Mouse (Mus musculus) Patski (cell line): ENCODE results near the gene Cd82. TPM values are rescaled to one million over a fixed set of nuclear protein-coding genes. Genes with fewer than 3 reads are reported as not detected.

ENCODE experiments used
- ATAC-seq: fragments of 100-300 bp; one replicate; pipeline ENCODE4 v1.8.0; 2021
- CTCF ChIA-PET: fragments of 350-600 bp; sonication (Branson Sonifier 250); formaldehyde crosslinking; loops from one replicate; lab custom pipeline; 2022; ENCODE audit warnings: inconsistent platforms; lab: Charles Lee
- POLR2A ChIA-PET: fragments of 350-600 bp; sonication (Branson Sonifier 250); formaldehyde crosslinking; loops from one replicate; lab custom pipeline; 2022; ENCODE audit warnings: antibody characterized with exemption, inconsistent platforms; lab: Charles Lee
- DNase-seq: peaks from one replicate; pipeline ENCODE4 v3.0.0-alpha.2; 2011; ENCODE audit warnings: low read depth, low spot score
- H3K27me3 ChIP-seq: fragments of 371-371 bp; one replicate; pipeline ENCODE4 v1.5.1; 2021
- CTCF ChIP-seq: fragments of 100-300 bp; IDR thresholded peaks from one replicate; pipeline ENCODE4 v1.5.1; 2021
- in situ Hi-C: fragments of 300-500 bp; cut with MboI; formaldehyde crosslinking; loops from 3 replicates; pipeline ENCODE4 v1.11.1; 2018; ENCODE audit warnings: low pct_unique_long_range_greater_than_20kb, mixed read lengths
- polyA plus RNA-seq: library from polyadenylated mRNA; unstranded; gene quantifications from one replicate; pipeline ENCODE4 v1.2.3, GENCODE M21; 2021

Cd82 gene
- polyA plus RNA-seq, 1 experiment from 2014 or later: 63.2 TPM

GRCm38 (mm10) chr2:93433543-93433942 is 29.4 kb downstream of the Cd82 start:
- CTCF ChIA-PET: interaction anchor here (0.9 to 3.9 kb wide), 4 partner anchors 10 to 36 kb away, joined by 3 to 26 read pairs (median 5); no protein-coding TSS in a partner anchor
- ATAC-seq: no peak
- DNase-seq: no peak
- TF ChIP-seq CTCF: no peak
- POLR2A ChIA-PET: interaction anchor here (0.7 kb wide), 1 partner anchor 223 kb away, joined by 4 read pairs; no protein-coding TSS in a partner anchor
- in situ Hi-C loops: no loop called here
- no peaks in the 10 kb centered on the region for H3K27me3 ChIP-seq

GRCm38 (mm10) chr2:93432600-93433389 is 30.1 kb downstream of the Cd82 start:
- no peak for ATAC-seq
- CTCF ChIA-PET: interaction anchor here (0.8 to 3.9 kb wide), 5 partner anchors 11 to 37 kb away, joined by 3 to 26 read pairs (median 4); partner anchors contain the start of gene Cd82

GRCm38 (mm10) chr2:93431575-93432325 is 31.2 kb downstream of the Cd82 start:
- ChIA-PET CTCF (interaction anchor here (0.7 to 3.9 kb wide), 5 partner anchors 8 to 38 kb away, joined by 3 to 26 read pairs (median 3); no protein-coding TSS in a partner anchor), POLR2A (interaction anchor here (0.7 kb wide), 1 partner anchor 39 kb away, joined by 3 read pairs; no protein-coding TSS in a partner anchor)
- ATAC-seq: no peak
- DNase-seq: no peak
- in situ Hi-C loops: no loop called here
- no peaks in the 10 kb centered on the region for H3K27me3 ChIP-seq
- no peak for TF ChIP-seq CTCF

More at GRCm38 (mm10) chr2:93432600-93433389, 30.1 kb downstream of the Cd82 start:
- no peaks in the 10 kb centered on the region for H3K27me3 ChIP-seq
- DNase-seq: no peak
- in situ Hi-C loops: no loop called here
- no peak for TF ChIP-seq CTCF
- POLR2A ChIA-PET: no interaction called here

- ChIA-PET CTCF (interaction anchor here (0.9 to 3.9 kb wide), 4 partner anchors 9 to 39 kb away, joined by 3 to 26 read pairs (median 5); no protein-coding TSS in a partner anchor), POLR2A (no interaction called here)
- DNase-seq (no peak), ATAC-seq (no peak)
- H3K27me3 ChIP-seq: no peaks in the 10 kb centered on the region
- TF ChIP-seq CTCF: no peak
- in situ Hi-C loops: no loop called here
Measured at GRCm38 (mm10) chr2:93430993-93431392, 31.9 kb downstream of the Cd82 start.

- ATAC-seq (no peak), DNase-seq (no peak)
- no peaks in the 10 kb centered on the region for H3K27me3 ChIP-seq
- no peak for TF ChIP-seq CTCF
- CTCF ChIA-PET: interaction anchor here (1.8 to 15.8 kb wide), 2 partner anchors 13 to 42 kb away, joined by 5 to 236 read pairs; no protein-coding TSS in a partner anchor
- in situ Hi-C loops: no loop called here
- POLR2A ChIA-PET: no interaction called here
Measured at GRCm38 (mm10) chr2:93428004-93428531, 34.9 kb downstream of the Cd82 start.

- DNase-seq: no peak
- no peaks in the 10 kb centered on the region for H3K27me3 ChIP-seq
- ChIA-PET POLR2A (no interaction called here), CTCF (interaction anchor here (1.8 to 15.8 kb wide), 2 partner anchors 14 to 43 kb away, joined by 5 to 236 read pairs; no protein-coding TSS in a partner anchor)
- TF ChIP-seq CTCF: no peak
- ATAC-seq: no peak
- in situ Hi-C loops: no loop called here
Measured at GRCm38 (mm10) chr2:93427000-93427715, 35.8 kb downstream of the Cd82 start.

GRCm38 (mm10) chr2:93425810-93426209 is 37.1 kb downstream of the Cd82 start:
- TF ChIP-seq CTCF: no peak
- no peaks in the 10 kb centered on the region for H3K27me3 ChIP-seq
- ChIA-PET CTCF (interaction anchor here (15.8 kb wide), 1 partner anchor 44 kb away, joined by 236 read pairs; no protein-coding TSS in a partner anchor), POLR2A (no interaction called here)
- in situ Hi-C loops: no loop called here
- ATAC-seq: no peak
- DNase-seq: no peak

- TF ChIP-seq CTCF: no peak
- H3K27me3 ChIP-seq: no peaks in the 10 kb centered on the region
- CTCF ChIA-PET: interaction anchor here (15.8 kb wide), 1 partner anchor 46 kb away, joined by 236 read pairs; no protein-coding TSS in a partner anchor
- no peak for DNase-seq
- POLR2A ChIA-PET: no interaction called here
- ATAC-seq: no peak
- in situ Hi-C loops: loop anchor here (5.0 kb wide), 1 partner anchor 43 kb away; no protein-coding TSS in a partner anchor
Measured at GRCm38 (mm10) chr2:93424307-93424984, 38.5 kb downstream of the Cd82 start.

- DNase-seq (no peak), ATAC-seq (peak; percentile 32)
- no peaks in the 10 kb centered on the region for H3K27me3 ChIP-seq
- CTCF ChIA-PET: interaction anchor here (0.8 to 15.8 kb wide), 20 partner anchors 10 to 364 kb away, joined by 3 to 236 read pairs (median 4); partner anchors contain the start of gene Cd82
- POLR2A ChIA-PET: interaction anchor here (0.7 kb wide), 1 partner anchor 49 kb away, joined by 3 read pairs; no protein-coding TSS in a partner anchor
- in situ Hi-C loops: loop anchor here (5.0 kb wide), 1 partner anchor 46 kb away; no protein-coding TSS in a partner anchor
- TF ChIP-seq CTCF: no peak
Measured at GRCm38 (mm10) chr2:93421320-93421719, 41.6 kb downstream of the Cd82 start.
